Mouse (Mus musculus): ENCODE results near the gene Nme8. TPM values are rescaled to one million over a fixed set of nuclear protein-coding genes. Genes with fewer than 3 reads are reported as not detected.
A peak's percentile ranks its signal among the peaks of the same experiment; 100 is the strongest.

Nme8 gene
- not detected for total RNA-seq (2021)
- long read RNA-seq, experiment 1 = 0 reads
- long read RNA-seq, experiment 2 = 0 reads

GRCm38 (mm10) chr13:19697790-19698189 is at the start of gene Nme8:
Gene Nme8 (minus strand): TSS chr13:19697794.
- DNase-seq = no peak

DNA sequence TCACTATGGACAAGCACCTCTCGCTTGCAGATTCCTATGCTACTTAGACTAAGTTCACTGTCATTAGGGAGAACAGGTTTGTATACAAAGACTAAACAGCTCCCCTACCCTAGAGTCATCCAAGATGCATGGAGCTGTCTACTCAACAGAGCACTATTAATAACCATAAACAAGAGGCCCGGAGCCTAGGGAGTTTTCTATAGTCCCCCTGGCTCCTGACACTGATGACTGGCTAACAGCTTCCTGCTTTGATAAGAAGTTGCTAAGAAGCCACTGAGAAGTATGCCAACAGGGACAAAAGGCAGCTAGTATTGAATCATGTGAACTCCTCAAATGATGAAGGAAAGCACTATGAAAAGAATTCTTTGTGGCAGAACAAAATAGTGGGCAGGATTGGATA is 48.1 kb upstream of the Nme8 start:
- peak; percentile 29 to 35 for DNase-seq

GRCm38 (mm10) chr13:19744536-19744935 is 46.9 kb upstream of the Nme8 start:
- DNase-seq = peak; percentile 47 to 60

- no peak for DNase-seq
These were observed 37.0 kb upstream of the Nme8 start for GRCm38 (mm10) chr13:19734597-19734996.

DNA sequence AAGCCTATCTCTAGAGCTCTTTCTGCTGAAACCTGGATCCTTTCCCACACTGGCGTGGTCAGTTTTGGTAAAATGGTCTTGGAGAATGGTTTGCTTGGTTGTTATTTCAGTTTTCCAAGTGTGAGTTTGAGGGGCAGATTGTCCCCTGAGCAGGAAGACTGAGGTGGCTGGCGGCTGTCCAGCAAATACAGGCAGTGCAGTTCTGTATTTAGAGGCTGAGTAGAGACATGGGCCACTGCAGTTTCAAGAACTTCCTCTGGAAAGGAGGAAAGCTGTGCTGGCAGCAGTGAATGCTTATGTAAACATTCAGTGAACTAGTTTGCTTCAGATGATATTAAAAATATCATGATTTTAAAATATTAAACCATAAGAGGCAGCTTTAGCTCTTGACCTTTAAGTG is 33.2 kb upstream of the Nme8 start:
- peak; percentile 22 to 27 for DNase-seq

- DNase-seq = peak; percentile 48 to 52
These were observed 21.4 kb upstream of the Nme8 start for GRCm38 (mm10) chr13:19718954-19719353.

DNA sequence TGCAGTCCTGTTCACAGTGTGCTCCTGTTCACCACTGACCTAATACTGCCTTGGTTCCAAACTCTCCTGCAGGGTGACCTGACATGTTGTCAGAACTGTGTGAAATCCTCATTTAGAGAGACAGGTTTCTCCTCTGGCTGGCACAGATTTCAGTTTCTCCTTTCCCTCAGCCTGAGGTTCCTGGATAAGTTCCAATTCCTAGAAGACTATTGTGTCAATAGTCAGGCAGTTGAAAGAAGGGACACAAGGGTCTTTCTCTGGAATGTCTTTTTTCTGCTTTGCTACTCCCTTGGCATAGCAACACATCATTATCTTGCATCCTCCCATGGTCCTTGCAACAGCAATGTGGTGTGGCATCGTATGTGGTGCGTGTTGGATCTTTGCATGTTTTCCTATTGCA is 19.6 kb upstream of the Nme8 start:
- DNase-seq = no peak

- no peak for DNase-seq
These were observed 6.2 kb upstream of the Nme8 start for GRCm38 (mm10) chr13:19703806-19704205.

DNA sequence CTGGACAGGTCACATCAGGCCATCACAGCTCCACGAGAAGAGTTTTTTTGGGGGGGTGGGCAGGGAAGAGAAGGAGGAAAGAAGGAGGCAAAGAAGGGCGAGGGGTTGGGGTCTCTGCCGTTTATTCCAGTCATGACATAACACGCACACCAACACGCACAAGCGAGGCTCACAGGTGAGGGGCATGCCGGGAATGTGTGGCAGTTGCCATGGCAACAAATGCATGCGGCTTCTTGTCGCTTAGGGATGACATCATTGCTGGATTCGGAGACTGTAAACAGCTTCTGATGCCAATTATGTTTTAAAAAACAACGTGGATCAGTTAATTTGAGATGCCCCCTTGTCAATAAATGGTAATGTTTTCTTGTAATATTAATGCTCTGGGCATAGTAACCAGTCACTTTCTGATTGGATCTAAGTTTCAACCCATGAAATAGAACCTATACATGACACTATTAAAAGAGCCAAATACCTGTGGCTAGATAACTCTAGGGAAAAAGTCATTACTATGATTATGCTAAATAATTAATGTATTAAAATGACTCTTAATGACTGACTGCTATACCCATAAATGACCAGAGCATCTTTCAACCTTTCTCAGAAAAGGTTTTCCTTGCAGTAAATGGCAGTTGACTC is 4.0 kb upstream of the Nme8 start:
- no peak for DNase-seq

DNA sequence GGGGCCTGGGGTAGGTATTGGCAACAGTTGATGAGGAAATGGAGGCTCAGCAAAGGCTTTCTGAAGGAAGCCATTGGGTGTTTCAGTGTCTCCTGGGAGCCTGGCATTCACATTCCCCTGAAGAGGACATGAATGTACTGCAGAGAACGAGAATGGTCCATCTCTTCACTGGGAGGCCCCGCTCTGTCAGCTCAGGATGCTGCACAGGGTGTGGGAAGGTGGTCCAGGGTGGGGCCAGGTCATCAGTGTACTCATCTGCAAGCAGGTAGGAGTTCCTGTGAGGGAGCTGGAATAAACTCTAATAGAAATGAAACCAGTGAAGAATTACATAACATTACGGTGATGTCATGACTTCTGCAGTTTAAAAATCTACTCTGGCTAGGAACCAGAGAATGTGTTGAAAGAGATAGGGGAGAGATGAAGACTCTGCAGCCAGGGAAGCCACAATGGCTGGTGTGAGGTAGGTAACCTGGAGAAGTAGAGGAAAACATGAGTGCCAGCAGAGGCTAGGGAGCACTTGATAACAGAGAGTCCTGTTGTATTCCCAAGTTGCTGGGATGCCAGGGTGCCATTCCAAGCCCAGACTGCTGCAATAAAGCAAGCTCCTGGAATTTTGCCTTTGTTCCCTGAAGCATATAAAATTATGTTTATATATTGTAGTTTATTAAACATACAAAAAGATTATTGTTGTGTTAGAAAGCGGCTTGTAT is 3.3 kb upstream of the Nme8 start:
- DNase-seq = peak; percentile 14 to 18

DNA sequence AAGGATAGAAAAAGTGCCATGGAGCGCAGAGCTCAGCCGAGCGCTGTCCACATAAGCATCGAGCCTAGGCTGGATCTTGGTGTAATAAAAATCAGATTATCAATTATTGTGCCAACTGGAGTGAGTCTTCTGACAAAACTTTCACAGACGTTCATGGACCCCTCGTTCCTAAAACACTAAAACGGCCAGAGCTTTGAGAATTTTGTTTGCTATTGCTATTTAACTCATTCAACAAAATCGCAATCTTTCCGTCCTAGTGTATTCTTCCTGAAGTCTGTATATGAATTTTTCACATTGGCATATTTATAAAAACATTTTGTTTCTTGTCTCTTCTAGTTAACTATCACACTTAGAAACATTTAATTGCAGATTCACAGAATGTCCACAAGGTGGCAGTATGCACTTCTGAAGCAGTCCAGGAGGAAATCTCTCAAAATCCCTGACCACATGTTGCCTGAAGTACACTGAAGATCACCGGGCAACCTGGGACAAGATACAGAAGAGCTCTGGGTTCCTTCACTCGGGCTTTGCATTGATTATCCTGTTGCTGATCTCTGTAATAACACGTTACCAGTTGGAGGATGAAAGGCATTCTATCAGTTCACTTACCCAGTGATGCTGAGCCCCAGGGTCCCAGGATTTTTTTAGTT is 1.1 kb upstream of the Nme8 start:
- peak; percentile 9 to 57 for DNase-seq

DNA sequence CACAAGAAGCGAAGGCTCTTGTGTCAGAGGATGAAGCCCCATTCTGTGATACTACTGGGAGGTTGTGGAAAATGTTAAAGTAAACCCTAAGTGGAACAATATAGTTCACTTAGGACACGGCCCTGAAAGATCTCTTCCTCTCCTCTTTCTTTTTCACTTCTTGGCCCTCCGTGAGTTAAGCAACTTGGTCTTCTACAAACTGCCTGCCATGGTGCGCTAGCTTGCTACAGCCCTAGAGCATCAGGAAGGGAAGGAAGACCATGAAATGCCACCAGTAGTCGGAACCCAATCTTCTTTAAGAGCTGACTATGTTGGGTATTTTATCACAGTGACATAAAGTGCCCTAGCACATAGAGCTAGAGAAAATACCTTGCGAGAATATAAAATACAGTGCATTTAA is 7.2 kb downstream of the Nme8 start:
- DNase-seq = no peak

DNA sequence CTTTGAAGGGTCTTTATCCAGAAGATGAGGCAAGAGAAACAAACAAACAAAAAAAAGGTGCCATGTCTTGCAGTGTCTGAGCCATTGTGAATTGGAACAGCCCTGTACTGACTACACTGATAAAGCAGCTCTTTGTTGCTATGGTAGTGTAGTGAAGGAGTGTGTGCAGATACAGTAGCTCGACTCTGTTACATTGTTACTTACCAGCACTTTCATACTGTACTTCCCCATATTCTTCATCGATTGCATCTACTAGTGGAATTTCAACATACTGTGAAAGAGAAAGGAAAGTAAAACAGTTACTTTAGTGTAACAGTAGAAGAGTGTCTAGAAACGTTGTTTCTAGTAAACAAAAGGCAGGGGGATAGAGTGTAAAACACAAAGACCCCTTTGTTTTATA is 7.6 kb downstream of the Nme8 start:
- DNase-seq = no peak

- peak in 1 of 2 experiments; percentile 57 for DNase-seq
These were observed 13.6 kb downstream of the Nme8 start for GRCm38 (mm10) chr13:19684007-19684406.

DNA sequence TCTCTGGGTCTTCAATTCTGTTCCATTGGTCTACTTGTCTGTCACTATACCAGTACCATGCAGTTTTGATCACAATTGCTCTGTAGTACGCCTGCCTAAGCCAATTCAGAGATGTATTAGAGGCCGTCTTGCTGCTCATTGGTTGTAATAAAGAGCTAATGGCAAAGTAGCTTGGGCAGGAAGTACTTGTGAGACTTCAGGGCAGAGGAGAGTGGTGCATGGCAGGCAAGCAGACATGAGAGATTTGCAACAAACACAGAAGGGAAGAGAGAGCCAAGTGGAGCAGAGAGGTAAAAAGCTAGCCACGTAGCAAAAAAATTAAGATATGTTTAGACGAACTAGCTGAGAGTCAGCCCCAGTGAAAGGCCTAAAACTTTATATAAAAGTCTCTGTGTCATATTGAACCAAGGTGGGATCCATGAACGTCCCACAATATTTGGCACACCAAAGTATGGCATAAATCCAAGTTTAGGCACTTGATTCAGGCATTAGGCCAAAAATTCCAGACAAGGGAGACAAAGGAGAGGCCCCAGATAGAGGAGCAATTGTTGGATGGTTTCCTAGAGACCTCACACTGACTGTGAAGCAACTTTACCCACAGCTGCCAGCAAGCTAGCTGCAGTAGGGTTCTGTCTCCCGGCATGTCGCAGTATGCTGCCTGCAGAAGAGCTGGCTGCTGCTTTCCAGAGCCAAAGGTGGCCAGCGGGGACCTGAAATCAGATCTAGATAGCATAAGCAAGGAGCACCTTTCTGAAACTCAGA is 14.5 kb downstream of the Nme8 start:
- DNase-seq = peak; percentile 63 to 67

- no peak for DNase-seq
These were observed 23.0 kb downstream of the Nme8 start for GRCm38 (mm10) chr13:19674601-19675000.

DNA sequence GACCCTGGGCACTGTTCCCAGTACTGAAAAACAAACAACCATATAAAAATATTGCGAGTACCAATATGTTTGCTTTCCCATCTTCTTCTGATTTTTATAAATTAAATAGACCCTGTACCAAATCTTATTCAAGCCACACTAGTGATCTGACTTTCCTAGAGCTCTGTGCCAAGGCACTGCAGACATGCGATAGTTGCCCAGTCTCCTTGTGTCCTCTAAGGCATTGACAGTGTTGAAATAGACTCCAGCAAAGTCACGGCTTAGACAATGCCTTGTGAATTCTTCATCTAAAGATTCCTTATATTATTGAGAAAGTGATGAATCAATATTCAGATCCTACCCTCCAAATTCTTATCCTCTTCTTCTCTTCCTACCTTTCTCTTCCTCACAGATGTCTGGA is 23.6 kb downstream of the Nme8 start:
- DNase-seq = no peak

DNA sequence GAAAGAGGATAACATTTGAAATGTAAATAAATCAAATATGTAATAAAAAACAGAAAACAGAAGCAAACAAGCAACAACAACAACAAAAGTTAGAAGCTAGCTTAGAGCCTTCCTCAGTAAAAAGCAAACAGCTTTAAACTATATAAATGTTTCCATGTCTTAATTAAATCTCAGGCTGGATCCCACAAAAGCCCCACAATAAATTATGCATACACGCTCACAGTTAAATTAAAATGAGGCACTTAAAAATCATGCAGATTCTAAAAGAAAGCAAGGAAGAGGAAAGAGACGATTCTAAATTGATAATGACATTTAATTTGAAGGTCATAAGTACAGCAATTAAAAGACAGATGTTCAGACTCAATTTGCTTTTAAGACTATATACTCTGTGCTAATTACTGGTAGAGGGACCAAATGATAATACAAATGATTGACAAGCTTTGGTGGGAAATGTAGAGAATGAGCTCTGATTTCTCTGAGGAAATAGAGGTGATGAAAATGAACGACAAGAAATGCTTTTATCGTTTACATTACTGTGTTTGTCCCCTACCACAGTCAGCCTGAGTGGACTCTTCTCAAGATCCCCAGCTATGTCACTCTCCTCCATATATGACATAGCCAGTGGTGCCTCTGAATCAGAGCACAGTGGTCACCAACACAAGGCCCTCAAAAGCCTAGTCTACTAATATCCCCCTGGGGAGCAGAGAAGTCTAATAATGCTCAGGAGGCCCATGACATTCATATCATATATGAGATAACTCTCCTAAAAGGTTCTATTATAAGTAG is 29.0 kb downstream of the Nme8 start:
- DNase-seq = no peak

DNA sequence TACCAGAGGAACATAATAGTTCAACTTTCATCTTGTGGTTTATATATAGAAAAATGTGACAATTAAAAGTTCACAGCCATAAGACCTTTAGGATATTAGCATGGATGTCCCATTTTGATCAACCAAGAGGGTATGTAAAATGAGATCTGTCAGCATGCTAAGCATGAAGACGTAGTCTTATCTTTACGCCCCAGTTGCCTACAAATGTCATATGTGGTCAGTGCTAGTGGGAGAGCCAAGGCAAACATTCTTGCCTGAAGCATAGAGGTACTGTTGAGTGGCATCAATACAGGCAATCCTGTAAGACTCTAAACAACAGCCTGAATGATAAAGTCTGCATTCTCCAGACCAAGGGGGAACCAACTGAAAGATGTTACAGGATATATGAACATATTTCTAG is 45.2 kb downstream of the Nme8 start:
- no peak for DNase-seq

GRCm38 (mm10) chr13:19649824-19650223 is 47.8 kb downstream of the Nme8 start:
- DNase-seq = no peak

DNA sequence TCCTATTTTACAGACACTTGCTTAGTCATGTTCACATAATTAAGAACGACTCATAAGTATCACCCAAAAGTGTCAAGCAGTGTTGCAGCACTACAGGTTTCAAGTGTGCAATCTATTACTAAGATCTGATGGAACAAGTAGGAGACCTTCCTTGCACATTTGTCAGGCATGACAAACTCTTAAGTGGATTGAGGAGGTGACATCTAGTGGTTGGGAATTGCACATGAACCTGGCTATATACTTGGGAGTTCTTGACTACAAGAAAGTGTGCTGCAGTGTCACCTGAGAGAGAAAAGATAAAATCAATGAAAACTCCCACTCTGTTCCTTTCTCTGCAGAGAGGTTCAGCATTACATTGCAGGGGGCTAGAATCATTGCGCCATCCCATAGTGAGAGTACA is 53.4 kb downstream of the Nme8 start:
- no peak for DNase-seq

- DNase-seq = no peak
These were observed 54.1 kb downstream of the Nme8 start for GRCm38 (mm10) chr13:19643519-19643918.

Data from heart, adult 18-20 months (tissue).